Mouse (Mus musculus) limb, embryonic 12.5 days (tissue): ENCODE measurements at regions not wholly inside any gene's neighbourhood (a gene's known extent, or its start where the extent isn't known, plus 50 kb on each side); places are given as distances from the start of the nearest gene placed in this dataset.

ENCODE experiments used
- ATAC-seq: fragments of 200-750 bp; cut with Nextera tagmentation; 2 replicates; pipeline ENCODE4 v1.8.0; 2017; ENCODE audit warnings: low read depth, moderate TSS enrichment; ENCODE audit not compliant: insufficient number of reproducible peaks, insufficient read depth, low FRiP score, low TSS enrichment
- H3K27ac ChIP-seq: fragments of 300-500 bp; sonication (generic); 2 replicates; pipeline ENCODE4 v1.5.1; 2016; ENCODE audit warnings: mild to moderate bottlenecking, moderate library complexity
- H3K27me3 ChIP-seq: fragments of 300-500 bp; sonication (generic); 2 replicates; pipeline ENCODE4 v1.6.1; 2016; ENCODE audit warnings: mild to moderate bottlenecking, moderate library complexity
- H3K36me3 ChIP-seq: fragments of 300-500 bp; sonication (generic); 2 replicates; pipeline ENCODE4 v1.6.1; 2016; ENCODE audit warnings: mild to moderate bottlenecking, moderate library complexity
- H3K4me1 ChIP-seq: fragments of 300-500 bp; sonication (generic); replicated peaks from 2 replicates; pipeline ENCODE4 v1.6.1; 2016
- H3K4me2 ChIP-seq: fragments of 300-500 bp; sonication (generic); 2 replicates; pipeline ENCODE4 v1.6.1; 2016; ENCODE audit warnings: mild to moderate bottlenecking, moderate library complexity
- H3K4me3 ChIP-seq: fragments of 300-500 bp; sonication (generic); replicated peaks from 2 replicates; pipeline ENCODE4 v1.5.1; 2016; ENCODE audit warnings: mild to moderate bottlenecking
- H3K9ac ChIP-seq: fragments of 300-500 bp; sonication (generic); replicated peaks from 2 replicates; pipeline ENCODE4 v1.6.1; 2016; ENCODE audit warnings: mild to moderate bottlenecking, moderate library complexity
- H3K9me3 ChIP-seq: fragments of 300-500 bp; sonication (generic); 2 replicates; pipeline ENCODE4 v1.6.1; 2016; ENCODE audit warnings: mild to moderate bottlenecking, moderate library complexity
- WGBS: fragments of 180-500 bp; shearing (Covaris S2); methylation state at CpG from one replicate; pipeline ENCODE4 v1.1.7; 2016; 5-methylcytosine and 5-hydroxymethylcytosine counted together

DNA sequence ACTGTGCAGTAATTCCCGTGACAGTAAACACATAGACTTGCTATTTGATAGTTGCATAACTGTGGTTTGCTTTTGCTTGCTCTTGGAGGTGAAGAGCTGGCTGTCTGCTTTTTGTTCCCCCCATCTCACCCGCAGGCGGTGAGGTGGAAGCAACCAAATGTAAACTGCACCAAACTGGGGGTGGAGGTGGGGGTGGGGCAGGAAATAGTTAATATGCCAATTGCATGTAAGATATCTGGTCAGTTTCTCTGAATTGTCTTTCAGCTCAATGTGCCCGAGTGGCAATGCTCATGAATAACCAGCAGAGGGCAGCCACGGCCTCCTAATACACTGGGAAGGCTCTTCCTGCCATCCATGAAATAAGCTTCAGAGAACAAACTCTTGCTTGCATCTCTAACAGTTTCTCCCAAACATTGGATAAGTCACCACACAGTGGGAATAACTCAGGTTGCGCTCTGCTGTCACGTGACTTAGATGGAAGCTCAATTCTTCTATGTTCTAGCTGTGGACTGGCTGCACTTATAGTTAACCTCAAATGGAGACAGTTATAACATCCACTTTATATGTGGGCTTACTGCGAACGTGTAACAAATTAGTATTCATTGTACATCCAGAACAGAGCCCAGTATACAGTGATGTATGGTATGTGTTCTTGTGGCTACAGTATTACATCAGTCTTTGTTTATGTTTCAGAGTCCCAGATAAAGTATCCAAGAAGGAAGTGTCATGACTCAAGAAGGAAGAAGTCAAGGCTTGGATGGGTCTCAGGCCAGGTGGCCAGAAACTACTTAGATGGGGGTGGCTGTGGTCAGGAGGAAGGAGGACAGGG, 62.0 kb upstream of the Egflam start:
- Histone ChIP-seq H3K36me3 (no peaks in the 10 kb centered on the region), H3K27ac (no peak overlapping the region), H3K4me1 (no peaks in the 10 kb centered on the region), H3K9ac (no peak overlapping the region), H3K4me3 (no peak overlapping the region), H3K4me2 (no peak overlapping the region), H3K27me3 (peaks cover 40% of the 10 kb centered on the region), H3K9me3 (no peaks in the 10 kb centered on the region)
- 28% methylated on average over 9 of the region's 9 CpGs for WGBS
- no peak; the same call in 1 of the 2 replicates for ATAC-seq

GRCm38 (mm10) chr15:7462549-7462948, 64.4 kb upstream of the Egflam start:
- WGBS = 80% methylated on average over 18 of the region's 18 CpGs
- no peaks in the 10 kb centered on the region for H3K9me3 ChIP-seq
- no peaks in the 10 kb centered on the region for H3K36me3 ChIP-seq
- no peaks in the 10 kb centered on the region for H3K4me1 ChIP-seq
- H3K27me3 ChIP-seq = peaks cover 40% of the 10 kb centered on the region
- H3K27ac ChIP-seq = no peak overlapping the region
- H3K4me2 ChIP-seq = no peak overlapping the region
- no peak overlapping the region for H3K9ac ChIP-seq
- H3K4me3 ChIP-seq = no peak overlapping the region
- no peak for ATAC-seq

- no peak for ATAC-seq
- Histone ChIP-seq H3K27me3 (peaks cover 40% of the 10 kb centered on the region), H3K4me2 (no peak overlapping the region), H3K27ac (no peak overlapping the region), H3K9me3 (no peaks in the 10 kb centered on the region), H3K36me3 (no peaks in the 10 kb centered on the region), H3K9ac (no peak overlapping the region), H3K4me3 (no peak overlapping the region), H3K4me1 (no peaks in the 10 kb centered on the region)
- WGBS = 49% methylated on average over 15 of the region's 15 CpGs
Observed at GRCm38 (mm10) chr15:7463444-7464350, 65.5 kb upstream of the Egflam start.

GRCm38 (mm10) chr15:7480211-7480610, 82.0 kb upstream of the Egflam start:
- ATAC-seq = no peak
- Histone ChIP-seq H3K4me1 (peaks cover 10% of the 10 kb centered on the region), H3K9me3 (no peaks in the 10 kb centered on the region), H3K9ac (no peak overlapping the region), H3K4me3 (no peak overlapping the region), H3K27ac (no peak overlapping the region), H3K4me2 (no peak overlapping the region), H3K27me3 (peaks cover 29% of the 10 kb centered on the region), H3K36me3 (no peaks in the 10 kb centered on the region)
- 12% methylated on average over 11 of the region's 11 CpGs for WGBS

GRCm38 (mm10) chr15:7480792-7481210, 82.6 kb upstream of the Egflam start:
- no peak for ATAC-seq
- no peak overlapping the region for H3K4me2 ChIP-seq
- H3K27ac ChIP-seq = no peak overlapping the region
- peaks cover 29% of the 10 kb centered on the region for H3K27me3 ChIP-seq
- WGBS = 45% methylated on average over 5 of the region's 5 CpGs
- H3K4me1 ChIP-seq = peaks cover 10% of the 10 kb centered on the region
- no peaks in the 10 kb centered on the region for H3K9me3 ChIP-seq
- no peaks in the 10 kb centered on the region for H3K36me3 ChIP-seq
- no peak overlapping the region for H3K9ac ChIP-seq
- H3K4me3 ChIP-seq = no peak overlapping the region

DNA sequence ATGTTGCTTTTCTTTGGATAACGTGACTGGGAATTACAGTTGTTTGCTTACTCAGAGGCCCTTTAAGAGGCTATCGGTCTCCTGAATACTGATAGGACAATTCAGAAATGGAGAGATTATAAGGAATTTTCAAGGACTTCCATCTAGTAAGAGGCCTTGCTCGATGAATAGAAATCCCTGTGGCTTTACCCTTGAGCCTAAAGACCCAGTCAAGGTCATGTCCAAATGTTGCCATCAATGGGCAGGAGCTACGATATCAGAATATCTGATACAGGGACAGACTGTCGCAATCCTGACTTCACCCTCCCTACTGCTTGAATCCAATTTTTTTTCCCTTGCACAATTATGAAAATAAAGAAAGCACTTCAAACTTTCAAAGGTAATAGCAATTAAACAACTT, 85.5 kb upstream of the Egflam start:
- H3K4me2 ChIP-seq = no peak overlapping the region
- ATAC-seq = no peak
- H3K9ac ChIP-seq = no peak overlapping the region
- WGBS = 90% methylated on average over 5 of the region's 5 CpGs
- peaks cover 10% of the 10 kb centered on the region for H3K4me1 ChIP-seq
- H3K4me3 ChIP-seq = no peak overlapping the region
- peaks cover 23% of the 10 kb centered on the region for H3K27me3 ChIP-seq
- no peaks in the 10 kb centered on the region for H3K9me3 ChIP-seq
- H3K27ac ChIP-seq = no peak overlapping the region
- H3K36me3 ChIP-seq = no peaks in the 10 kb centered on the region

- Histone ChIP-seq H3K27ac (no peak overlapping the region), H3K4me1 (no peaks in the 10 kb centered on the region), H3K9ac (no peak overlapping the region), H3K9me3 (no peaks in the 10 kb centered on the region), H3K4me3 (no peak overlapping the region), H3K36me3 (no peaks in the 10 kb centered on the region), H3K4me2 (no peak overlapping the region), H3K27me3 (0 out of 2 replicates have a peak, but pooled peaks cover 8% of the 10 kb centered on the region)
- 87% methylated on average over 7 of the region's 7 CpGs for WGBS
- no peak for ATAC-seq
Observed at GRCm38 (mm10) chr15:7491091-7491490, 92.9 kb upstream of the Egflam start.

DNA sequence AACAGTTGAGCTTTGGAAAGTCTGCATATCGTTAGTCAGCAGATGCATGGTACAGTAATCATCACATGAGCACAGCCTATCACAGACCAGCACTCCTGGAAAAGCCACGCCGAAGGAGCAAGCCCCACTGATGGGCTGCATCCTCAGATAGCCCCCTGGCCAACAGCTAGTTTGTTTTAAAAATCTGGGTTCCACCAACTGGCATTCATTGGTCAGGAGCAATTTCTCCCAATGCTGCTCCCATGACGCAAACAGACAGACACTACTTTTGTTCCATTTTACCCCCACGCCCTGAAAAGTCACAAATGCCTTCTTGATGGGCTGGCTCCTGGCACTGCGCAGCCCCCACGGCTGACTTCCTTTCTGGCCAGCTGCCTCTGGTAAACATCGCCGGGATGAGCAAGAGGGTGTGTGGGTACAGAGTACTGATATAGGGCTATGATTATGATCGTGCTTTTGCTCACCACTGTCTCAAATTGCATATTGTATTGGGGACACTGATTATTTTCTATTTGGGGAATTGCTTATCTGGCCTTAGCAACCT, 95.0 kb upstream of the Egflam start:
- Histone ChIP-seq H3K9ac (no peak overlapping the region), H3K27ac (no peak overlapping the region), H3K27me3 (0 out of 2 replicates have a peak, but pooled peaks cover 12% of the 10 kb centered on the region), H3K36me3 (no peaks in the 10 kb centered on the region), H3K9me3 (no peaks in the 10 kb centered on the region), H3K4me2 (no peak overlapping the region), H3K4me3 (no peak overlapping the region), H3K4me1 (no peaks in the 10 kb centered on the region)
- ATAC-seq = no peak
- 74% methylated on average over 10 of the region's 10 CpGs for WGBS

GRCm38 (mm10) chr15:7497852-7498251, 99.7 kb upstream of the Egflam start:
- H3K9me3 ChIP-seq = no peaks in the 10 kb centered on the region
- H3K9ac ChIP-seq = no peak overlapping the region
- no peak overlapping the region for H3K27ac ChIP-seq
- H3K4me3 ChIP-seq = no peak overlapping the region
- H3K27me3 ChIP-seq = 0 out of 2 replicates have a peak, but pooled peaks cover 3% of the 10 kb centered on the region
- ATAC-seq = no peak
- no peaks in the 10 kb centered on the region for H3K36me3 ChIP-seq
- H3K4me2 ChIP-seq = no peak overlapping the region
- 92% methylated on average over 4 of the region's 4 CpGs for WGBS
- no peaks in the 10 kb centered on the region for H3K4me1 ChIP-seq

GRCm38 (mm10) chr15:7508535-7508934, 110.3 kb upstream of the Egflam start:
- H3K4me1 ChIP-seq = no peaks in the 10 kb centered on the region
- H3K9ac ChIP-seq = no peak overlapping the region
- no peaks in the 10 kb centered on the region; the same call in none of the 2 replicates for H3K27me3 ChIP-seq
- H3K36me3 ChIP-seq = no peaks in the 10 kb centered on the region
- no peak for ATAC-seq
- no peak overlapping the region for H3K27ac ChIP-seq
- H3K4me3 ChIP-seq = no peak overlapping the region
- 78% methylated on average over 8 of the region's 8 CpGs for WGBS
- no peak overlapping the region for H3K4me2 ChIP-seq
- H3K9me3 ChIP-seq = no peaks in the 10 kb centered on the region

GRCm38 (mm10) chr15:7514743-7515273, 116.6 kb upstream of the Egflam start:
- no peak for ATAC-seq
- no peak overlapping the region for H3K9ac ChIP-seq
- H3K9me3 ChIP-seq = no peaks in the 10 kb centered on the region
- no peaks in the 10 kb centered on the region for H3K36me3 ChIP-seq
- H3K4me2 ChIP-seq = no peak overlapping the region
- no peak overlapping the region for H3K4me3 ChIP-seq
- no peaks in the 10 kb centered on the region for H3K4me1 ChIP-seq
- 69% methylated on average over 13 of the region's 13 CpGs for WGBS
- H3K27ac ChIP-seq = no peak overlapping the region
- no peaks in the 10 kb centered on the region; the same call in 1 of the 2 replicates for H3K27me3 ChIP-seq
